Mouse (Mus musculus): ENCODE results near the gene Psors1c2. TPM values are rescaled to one million over a fixed set of nuclear protein-coding genes. Genes with fewer than 3 reads are reported as not detected.

The Psors1c2 gene
- polyA plus RNA-seq, 1 experiment = 3.7 TPM

- Histone ChIP-seq H3K36me3 (replicated peaks; ENCODE audit: low read length) (no peaks in the 10 kb centered on the region), H3K4me3 (replicated peaks) (no peak overlapping the region), H3K9me3 (peaks cover 5% of the 10 kb centered on the region), H3K4me1 (peaks cover 15% of the 10 kb centered on the region), H3K27me3 (replicated peaks) (peaks cover 49% of the 10 kb centered on the region)
- TF ChIP-seq FLI1 (IDR thresholded peaks at IDR 0.05; ENCODE audit: low read length) (no peak), GATA1 (IDR thresholded peaks at IDR 0.05; ENCODE audit: borderline replicate concordance, low read length) (no peak)
Measured at GRCm38 (mm10) chr17:35542761-35543411, 9.9 kb downstream of the Psors1c2 start.

- Histone ChIP-seq H3K4me3 (replicated peaks) (no peak overlapping the region), H3K36me3 (replicated peaks; ENCODE audit: low read length) (no peaks in the 10 kb centered on the region), H3K27me3 (replicated peaks) (peaks cover 50% of the 10 kb centered on the region), H3K4me1 (peaks cover 15% of the 10 kb centered on the region), H3K9me3 (peaks cover 1% of the 10 kb centered on the region)
- TF ChIP-seq FLI1 (IDR thresholded peaks at IDR 0.05; ENCODE audit: low read length) = no peak
- TF ChIP-seq GATA1 (IDR thresholded peaks at IDR 0.05; ENCODE audit: borderline replicate concordance, low read length) = no peak
Measured at GRCm38 (mm10) chr17:35543412-35543861, 10.4 kb downstream of the Psors1c2 start.

GRCm38 (mm10) chr17:35544001-35544400 is 11.0 kb downstream of the Psors1c2 start:
- no peaks in the 10 kb centered on the region for H3K36me3 ChIP-seq (replicated peaks; ENCODE audit: low read length)
- H3K4me1 ChIP-seq = peaks cover 15% of the 10 kb centered on the region
- peak overlapping the region; percentile 26 for H3K4me3 ChIP-seq (replicated peaks)
- no peaks in the 10 kb centered on the region for H3K9me3 ChIP-seq
- peaks cover 54% of the 10 kb centered on the region for H3K27me3 ChIP-seq (replicated peaks)
- TF ChIP-seq GATA1 (IDR thresholded peaks at IDR 0.05; ENCODE audit: borderline replicate concordance, low read length) (no peak), FLI1 (IDR thresholded peaks at IDR 0.05; ENCODE audit: low read length) (no peak)

GRCm38 (mm10) chr17:35544680-35545079 is 11.7 kb downstream of the Psors1c2 start:
- no peak overlapping the region for H3K4me3 ChIP-seq (replicated peaks)
- H3K9me3 ChIP-seq = no peaks in the 10 kb centered on the region
- TF ChIP-seq FLI1 (IDR thresholded peaks at IDR 0.05; ENCODE audit: low read length) = no peak
- no peak for TF ChIP-seq GATA1 (IDR thresholded peaks at IDR 0.05; ENCODE audit: borderline replicate concordance, low read length)

GRCm38 (mm10) chr17:35547465-35547864 is 14.5 kb downstream of the Psors1c2 start:
- no peaks in the 10 kb centered on the region for H3K36me3 ChIP-seq (replicated peaks; ENCODE audit: low read length)
- no peak for TF ChIP-seq FLI1 (IDR thresholded peaks at IDR 0.05; ENCODE audit: low read length)
- TF ChIP-seq GATA1 (IDR thresholded peaks at IDR 0.05; ENCODE audit: borderline replicate concordance, low read length) = no peak
- no peak overlapping the region for H3K4me3 ChIP-seq (replicated peaks)
- H3K27me3 ChIP-seq (replicated peaks) = peaks cover 68% of the 10 kb centered on the region
- no peaks in the 10 kb centered on the region for H3K9me3 ChIP-seq
- H3K4me1 ChIP-seq = peaks cover 21% of the 10 kb centered on the region

More at GRCm38 (mm10) chr17:35544680-35545079, 11.7 kb downstream of the Psors1c2 start:
- H3K27me3 ChIP-seq (replicated peaks) = peaks cover 53% of the 10 kb centered on the region
- H3K36me3 ChIP-seq (replicated peaks; ENCODE audit: low read length) = no peaks in the 10 kb centered on the region
- H3K4me1 ChIP-seq = peaks cover 20% of the 10 kb centered on the region

GRCm38 (mm10) chr17:35548636-35549035 is 15.6 kb downstream of the Psors1c2 start:
- Histone ChIP-seq H3K4me1 (peaks cover 13% of the 10 kb centered on the region), H3K36me3 (replicated peaks; ENCODE audit: low read length) (no peaks in the 10 kb centered on the region), H3K27me3 (replicated peaks) (peaks cover 67% of the 10 kb centered on the region), H3K9me3 (no peaks in the 10 kb centered on the region), H3K4me3 (replicated peaks) (no peak overlapping the region)
- TF ChIP-seq FLI1 (IDR thresholded peaks at IDR 0.05; ENCODE audit: low read length) = no peak
- no peak for TF ChIP-seq GATA1 (IDR thresholded peaks at IDR 0.05; ENCODE audit: borderline replicate concordance, low read length)

- H3K9me3 ChIP-seq = peaks cover 7% of the 10 kb centered on the region
- peaks cover 71% of the 10 kb centered on the region for H3K27me3 ChIP-seq (replicated peaks)
- H3K4me1 ChIP-seq = peaks cover 7% of the 10 kb centered on the region
- no peak for TF ChIP-seq FLI1 (IDR thresholded peaks at IDR 0.05; ENCODE audit: low read length)
- TF ChIP-seq GATA1 (IDR thresholded peaks at IDR 0.05; ENCODE audit: borderline replicate concordance, low read length) = no peak
- no peaks in the 10 kb centered on the region for H3K36me3 ChIP-seq (replicated peaks; ENCODE audit: low read length)
- H3K4me3 ChIP-seq (replicated peaks) = peak overlapping the region; percentile 59
Measured at GRCm38 (mm10) chr17:35549437-35550142, 16.6 kb downstream of the Psors1c2 start.

GRCm38 (mm10) chr17:35550143-35550494 is 17.1 kb downstream of the Psors1c2 start:
- no peak for TF ChIP-seq GATA1 (IDR thresholded peaks at IDR 0.05; ENCODE audit: borderline replicate concordance, low read length)

GRCm38 (mm10) chr17:35550871-35551270 is 17.9 kb downstream of the Psors1c2 start:
- no peak overlapping the region for H3K4me3 ChIP-seq (replicated peaks)
- no peaks in the 10 kb centered on the region for H3K36me3 ChIP-seq (replicated peaks; ENCODE audit: low read length)

More at GRCm38 (mm10) chr17:35550143-35550494, 17.1 kb downstream of the Psors1c2 start:
- Histone ChIP-seq H3K4me3 (replicated peaks) (no peak overlapping the region), H3K9me3 (peaks cover 12% of the 10 kb centered on the region), H3K4me1 (peaks cover 7% of the 10 kb centered on the region), H3K27me3 (replicated peaks) (peaks cover 71% of the 10 kb centered on the region), H3K36me3 (replicated peaks; ENCODE audit: low read length) (no peaks in the 10 kb centered on the region)

DNA sequence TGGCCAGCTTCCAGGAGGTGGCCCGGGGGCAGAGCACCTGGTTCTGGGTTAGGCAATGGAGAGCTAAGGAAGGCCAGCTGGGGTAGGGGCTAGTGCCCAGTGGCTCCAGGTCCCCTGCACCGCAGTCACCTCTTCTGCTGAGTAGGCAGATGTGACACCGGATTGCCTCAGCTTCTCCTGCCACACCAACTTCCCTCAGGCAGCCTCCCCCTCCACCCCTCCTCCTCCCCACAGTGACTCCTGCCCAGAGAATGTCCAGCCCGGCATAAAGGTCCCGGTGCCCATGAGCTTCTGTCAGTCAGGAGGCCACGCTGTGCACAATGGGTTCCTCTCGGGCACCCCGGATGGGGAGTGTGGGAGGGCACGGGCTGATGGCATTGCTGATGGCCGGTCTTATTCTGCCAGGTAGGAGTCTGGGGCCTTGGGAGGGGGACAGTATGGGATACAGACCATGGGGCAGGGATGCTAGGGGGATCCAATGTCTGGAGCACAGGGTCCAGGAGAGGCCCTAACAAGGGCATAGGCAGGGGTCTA is 18.9 kb downstream of the Psors1c2 start, which contains the start of gene Cdsn:
Gene Cdsn (plus strand): TSS at position 248 of the 534 bp plus-strand sequence.
- Histone ChIP-seq H3K9me3 (peaks cover 30% of the 10 kb centered on the region), H3K4me3 (replicated peaks) (no peak within 1 kb of the TSS), H3K36me3 (replicated peaks; ENCODE audit: low read length) (no peaks in the 10 kb centered on the region), H3K27me3 (replicated peaks) (peaks cover 67% of the 10 kb centered on the region), H3K4me1 (peaks cover 7% of the 10 kb centered on the region)
- TF ChIP-seq GATA1 (IDR thresholded peaks at IDR 0.05; ENCODE audit: borderline replicate concordance, low read length) (no peak), FLI1 (IDR thresholded peaks at IDR 0.05; ENCODE audit: low read length) (no peak)

More at GRCm38 (mm10) chr17:35550871-35551270, 17.9 kb downstream of the Psors1c2 start:
- H3K9me3 ChIP-seq = peaks cover 19% of the 10 kb centered on the region
- peaks cover 72% of the 10 kb centered on the region for H3K27me3 ChIP-seq (replicated peaks)
- peaks cover 7% of the 10 kb centered on the region for H3K4me1 ChIP-seq
- TF ChIP-seq FLI1 (IDR thresholded peaks at IDR 0.05; ENCODE audit: low read length) = no peak
- no peak for TF ChIP-seq GATA1 (IDR thresholded peaks at IDR 0.05; ENCODE audit: borderline replicate concordance, low read length)

Measured in megakaryocyte, embryonic 14.5 days (primary cell).